Mouse (Mus musculus): ENCODE measurements at regions not wholly inside any gene's neighbourhood (a gene's known extent, or its start where the extent isn't known, plus 50 kb on each side); places are given as distances from the start of the nearest gene placed in this dataset.

GRCm38 (mm10) chr4:34231270-34231669, 181.3 kb upstream of the Spaca1 start:
- TF ChIP-seq CTCF (conservative IDR thresholded peaks at IDR 0.05; ENCODE audit: insufficient read depth, insufficient read length, low read depth, low read length) (peak; percentile 91), POLR2A (IDR thresholded peaks at IDR 0.05; ENCODE audit: low read depth, low read length) (no peak)

All from kidney, adult 2 months (tissue).